Mouse (Mus musculus): ENCODE results near the gene Epb41l3. TPM values are rescaled to one million over a fixed set of nuclear protein-coding genes. Genes with fewer than 3 reads are reported as not detected.
"Not testable (repeated sequence)": the region's sequence is repeated elsewhere in the genome, so short reads cannot be mapped to it uniquely, and the experiment has no call there.

The Epb41l3 gene
- polyA plus RNA-seq, 2 experiments from 2014 or later: 0.13 to 0.25 TPM

GRCm38 (mm10) chr17:69109216-69109615 is 33.7 kb downstream of the Epb41l3 start:
- ATAC-seq: no peak

- no peak for ATAC-seq
Observed at GRCm38 (mm10) chr17:69112232-69112631, 36.7 kb downstream of the Epb41l3 start.

- ATAC-seq: no peak
Observed at GRCm38 (mm10) chr17:69119183-69119582, 43.7 kb downstream of the Epb41l3 start.

- no peak for ATAC-seq
Observed at GRCm38 (mm10) chr17:69120533-69121358, 45.3 kb downstream of the Epb41l3 start.

GRCm38 (mm10) chr17:69122403-69122802 is 46.9 kb downstream of the Epb41l3 start:
- not testable (repeated sequence) for ATAC-seq

- ATAC-seq: no peak
Observed at GRCm38 (mm10) chr17:69127436-69127835, 52.0 kb downstream of the Epb41l3 start.

GRCm38 (mm10) chr17:69127981-69128380 is 52.5 kb downstream of the Epb41l3 start:
- ATAC-seq: no peak

GRCm38 (mm10) chr17:69129434-69129833 is 54.0 kb downstream of the Epb41l3 start:
- no peak for ATAC-seq

GRCm38 (mm10) chr17:69143017-69143416 is 67.5 kb downstream of the Epb41l3 start:
- ATAC-seq: no peak

- no peak for ATAC-seq
Observed at GRCm38 (mm10) chr17:69150826-69151225, 75.3 kb downstream of the Epb41l3 start.

- no peak for ATAC-seq
Observed at GRCm38 (mm10) chr17:69151281-69151680, 75.8 kb downstream of the Epb41l3 start.

GRCm38 (mm10) chr17:69155034-69155433 is 79.6 kb downstream of the Epb41l3 start:
- no peak for ATAC-seq

- ATAC-seq: no peak
Observed at GRCm38 (mm10) chr17:69156522-69157100, 81.1 kb downstream of the Epb41l3 start.

- ATAC-seq: no peak
Observed at GRCm38 (mm10) chr17:69157101-69157808, 81.8 kb downstream of the Epb41l3 start.

- ATAC-seq: no peak
Observed at GRCm38 (mm10) chr17:69157809-69158185, 82.3 kb downstream of the Epb41l3 start.

GRCm38 (mm10) chr17:69158690-69159089 is 83.2 kb downstream of the Epb41l3 start:
- ATAC-seq: no peak

GRCm38 (mm10) chr17:69162731-69163130 is 87.2 kb downstream of the Epb41l3 start:
- no peak for ATAC-seq

- ATAC-seq: no peak
Observed at GRCm38 (mm10) chr17:69176949-69177501, 101.5 kb downstream of the Epb41l3 start.

GRCm38 (mm10) chr17:69177954-69178353 is 102.5 kb downstream of the Epb41l3 start:
- no peak for ATAC-seq

- ATAC-seq: no peak
Observed at GRCm38 (mm10) chr17:69180905-69181559, 105.5 kb downstream of the Epb41l3 start.

GRCm38 (mm10) chr17:69181560-69182316 is 106.3 kb downstream of the Epb41l3 start:
- ATAC-seq: no peak

GRCm38 (mm10) chr17:69187794-69188193 is 112.3 kb downstream of the Epb41l3 start:
- no peak for ATAC-seq
